Mouse (Mus musculus): ENCODE measurements around the gene Snx33.
"Not testable (repeated sequence)": the region's sequence is repeated elsewhere in the genome, so short reads cannot be mapped to it uniquely, and the experiment has no call there.

Snx33 gene

DNA sequence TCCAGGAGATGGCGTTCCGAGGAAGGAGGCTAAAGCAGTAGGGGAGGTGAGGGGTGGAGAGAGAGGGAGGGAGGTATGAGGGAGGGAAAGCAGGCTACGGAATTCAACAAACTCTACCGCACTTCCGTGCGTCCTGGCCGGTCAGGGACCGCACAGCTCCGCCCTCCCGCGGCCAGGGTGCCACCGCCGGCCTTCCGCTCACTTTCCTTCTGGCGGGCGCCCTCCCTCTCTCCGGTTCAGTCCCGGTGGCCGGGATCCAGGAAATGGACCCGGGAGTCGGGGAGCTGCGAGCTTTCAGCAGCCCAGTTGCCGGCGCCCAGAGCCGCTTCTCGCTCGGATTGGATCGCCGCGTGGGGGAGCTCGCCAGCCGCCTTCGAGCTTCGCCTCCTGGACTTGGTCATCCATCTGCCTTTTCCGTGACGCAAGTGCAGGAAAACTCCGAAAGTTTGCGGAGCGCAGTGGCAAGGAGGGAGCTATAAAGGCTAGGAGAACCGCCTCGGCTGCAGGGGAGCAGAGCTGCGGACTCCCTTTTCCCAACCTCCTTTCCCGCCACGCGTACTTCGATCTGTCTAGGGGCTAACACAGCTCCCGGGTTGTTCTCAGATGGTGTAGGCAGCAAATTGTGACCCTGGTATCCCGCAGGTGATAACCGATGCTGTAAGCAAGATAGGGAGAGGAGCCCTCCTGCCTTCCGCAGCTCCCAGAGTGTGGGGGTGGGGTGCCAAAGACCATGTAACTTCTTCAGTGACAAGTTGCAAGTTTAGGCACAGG is at the start of gene Snx33:
TSS of gene Snx33 (minus strand) at position 331 of the 771 bp plus-strand sequence.
- peak; percentile 82 for DNase-seq (ENCODE audit: low read depth, low spot score)

DNA sequence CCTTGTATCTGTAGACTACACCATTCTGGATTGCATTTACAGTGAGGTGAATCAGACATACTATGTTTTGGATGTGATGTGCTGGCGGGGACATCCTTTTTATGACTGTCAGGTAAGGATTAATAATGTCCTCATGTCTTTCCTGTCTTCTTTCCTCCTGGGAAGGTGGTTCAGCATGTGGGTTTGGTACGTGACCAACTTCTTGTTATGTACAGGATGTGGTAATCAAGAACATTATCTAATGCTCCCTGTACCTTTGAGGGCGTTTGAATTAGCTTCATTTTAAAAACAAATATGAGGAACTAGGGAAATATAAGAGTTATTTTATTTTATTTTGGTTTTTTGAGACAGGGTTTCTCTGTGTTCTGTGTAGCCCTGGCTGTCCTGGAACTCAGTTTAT is 47.0 kb upstream of the Snx33 start:
- DNase-seq (ENCODE audit: low read depth, low spot score) = no peak

DNA sequence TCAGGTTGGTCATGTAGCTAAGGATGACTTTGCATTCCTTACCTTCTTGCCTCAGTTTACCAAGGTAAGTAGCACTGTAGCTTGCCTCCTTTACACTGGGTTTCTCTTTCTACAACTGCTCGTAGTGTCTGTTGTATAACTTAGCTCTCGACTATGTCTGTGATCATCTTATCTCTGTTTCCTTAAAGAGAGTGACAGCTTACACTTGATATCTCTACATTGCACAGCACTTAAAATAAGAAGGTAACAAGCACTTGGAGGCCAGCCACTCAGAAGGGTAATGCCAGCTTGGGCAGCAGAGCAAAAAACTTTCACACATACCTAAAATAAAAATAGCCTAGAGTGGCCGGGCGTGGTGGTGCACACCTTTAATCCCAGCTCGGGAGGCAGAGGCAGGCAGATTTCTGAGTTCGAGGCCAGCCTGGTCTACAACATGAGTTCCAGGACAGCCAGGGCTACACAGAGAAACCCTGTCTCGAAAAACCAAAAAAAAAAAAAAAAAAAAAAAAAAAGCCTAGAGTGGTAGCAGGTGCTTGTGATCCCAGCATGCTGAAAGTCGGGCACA is 45.9 kb upstream of the Snx33 start:
- DNase-seq (ENCODE audit: low read depth, low spot score) = no peak

DNA sequence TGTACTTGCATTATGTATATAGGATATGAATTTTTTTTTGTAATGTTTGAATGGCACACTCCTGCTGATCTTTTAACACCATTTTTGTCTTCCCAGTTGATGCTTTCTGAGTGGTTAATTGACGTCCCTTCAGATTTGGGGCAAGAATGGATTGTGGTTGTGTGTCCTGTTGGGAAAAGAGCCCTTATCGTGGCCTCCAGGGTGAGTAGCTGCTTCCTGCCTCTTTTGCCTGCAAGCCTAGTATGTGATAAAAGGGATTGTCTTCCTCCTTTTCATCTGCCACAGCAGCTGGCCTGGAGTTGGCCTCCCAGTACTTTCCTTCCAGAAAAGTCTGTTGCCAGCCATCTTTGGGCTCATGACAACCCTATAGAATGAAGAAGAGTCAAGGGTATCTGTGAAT is 42.0 kb upstream of the Snx33 start:
- no peak for DNase-seq (ENCODE audit: low read depth, low spot score)

DNA sequence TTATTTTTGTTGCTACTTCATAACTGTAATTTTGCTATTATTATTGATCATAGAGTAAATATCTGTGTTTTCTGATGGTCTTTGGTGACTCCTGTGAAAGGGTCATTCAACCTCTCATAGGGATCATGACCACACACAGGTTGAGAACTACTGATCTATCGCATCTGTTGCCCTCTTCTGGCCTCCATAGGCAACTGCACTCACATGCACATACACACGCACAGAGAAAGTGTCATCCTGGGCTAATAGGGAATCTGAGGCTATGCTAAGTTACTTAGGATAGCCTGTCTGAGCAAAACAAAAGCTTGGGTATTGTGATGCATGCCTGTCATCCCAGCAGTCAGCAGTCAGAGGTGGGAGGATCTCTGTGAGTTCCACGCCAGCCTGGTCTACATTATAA is 33.4 kb upstream of the Snx33 start:
- peak; percentile 75 for DNase-seq (ENCODE audit: low read depth, low spot score)

DNA sequence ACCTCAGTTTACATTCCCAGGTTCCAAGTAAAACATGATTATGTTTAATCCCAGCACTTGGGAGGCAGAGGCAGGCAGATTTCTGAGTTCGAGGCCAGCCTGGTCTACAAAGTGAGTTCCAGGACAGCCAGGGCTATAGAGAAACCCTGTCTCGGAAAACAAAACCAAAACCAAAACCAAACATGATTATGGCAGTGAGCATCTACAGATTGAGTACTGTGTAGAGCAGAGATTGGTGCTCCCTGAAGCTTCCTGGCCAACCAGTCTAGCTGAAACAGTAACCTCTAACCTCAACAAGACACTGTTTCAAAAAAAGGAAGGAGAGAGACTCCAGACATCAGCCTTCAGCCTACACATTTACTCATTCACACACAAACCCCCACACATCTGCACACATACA is 30.5 kb upstream of the Snx33 start:
- DNase-seq (ENCODE audit: low read depth, low spot score) = no peak

DNA sequence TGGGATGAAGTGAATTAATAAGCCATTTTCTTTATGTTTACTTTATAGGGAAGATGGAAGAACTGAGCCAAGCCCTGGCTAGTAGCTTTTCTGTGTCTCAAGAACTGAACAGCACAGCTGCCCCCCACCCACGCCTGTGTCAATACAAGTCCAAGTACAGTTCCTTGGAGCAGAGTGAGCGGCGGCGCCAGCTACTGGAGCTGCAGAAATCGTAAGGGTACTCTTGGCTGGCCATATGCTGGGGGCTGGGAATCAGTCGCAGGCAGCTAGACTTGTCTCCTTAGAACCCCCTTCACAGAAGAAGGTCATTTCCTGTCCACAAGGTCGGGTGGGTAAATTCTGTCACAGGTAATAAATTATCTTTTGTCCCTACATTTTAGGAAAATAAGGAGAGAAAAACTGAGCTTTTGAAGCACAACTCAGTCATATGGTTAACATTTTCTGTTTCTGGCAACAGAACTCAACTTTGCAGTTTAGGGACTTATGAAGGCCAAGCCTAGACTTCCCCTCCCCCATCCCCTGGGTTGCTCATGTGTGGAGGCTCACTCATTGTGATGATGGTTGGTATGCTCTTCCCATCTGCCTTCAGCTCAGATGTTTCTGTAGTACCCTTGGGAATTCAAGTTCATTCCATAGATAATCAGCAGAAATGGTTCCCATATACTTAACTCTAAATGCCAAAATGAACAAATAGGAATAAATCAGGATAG is 28.9 kb upstream of the Snx33 start:
- DNase-seq (ENCODE audit: low read depth, low spot score) = peak; percentile 25

DNA sequence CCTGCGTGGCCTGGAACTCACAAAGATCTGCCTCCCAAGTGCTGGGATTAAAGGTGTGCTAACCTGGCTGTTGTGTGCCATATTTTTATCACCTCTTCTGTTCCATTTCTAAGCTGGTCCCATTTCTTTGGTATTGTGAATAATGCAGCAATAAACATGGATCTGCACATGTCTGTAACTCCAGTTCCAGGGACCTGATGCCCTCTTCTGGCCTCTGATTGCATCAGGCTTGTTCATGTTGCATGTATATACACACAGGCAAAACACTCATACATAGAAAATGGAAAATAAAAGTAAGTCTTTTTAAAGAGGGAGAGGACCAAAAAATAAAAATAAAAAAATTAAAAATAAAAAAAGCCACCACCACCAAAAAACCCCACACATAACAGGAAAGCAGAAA is 25.4 kb upstream of the Snx33 start:
- DNase-seq (ENCODE audit: low read depth, low spot score) = no peak

DNA sequence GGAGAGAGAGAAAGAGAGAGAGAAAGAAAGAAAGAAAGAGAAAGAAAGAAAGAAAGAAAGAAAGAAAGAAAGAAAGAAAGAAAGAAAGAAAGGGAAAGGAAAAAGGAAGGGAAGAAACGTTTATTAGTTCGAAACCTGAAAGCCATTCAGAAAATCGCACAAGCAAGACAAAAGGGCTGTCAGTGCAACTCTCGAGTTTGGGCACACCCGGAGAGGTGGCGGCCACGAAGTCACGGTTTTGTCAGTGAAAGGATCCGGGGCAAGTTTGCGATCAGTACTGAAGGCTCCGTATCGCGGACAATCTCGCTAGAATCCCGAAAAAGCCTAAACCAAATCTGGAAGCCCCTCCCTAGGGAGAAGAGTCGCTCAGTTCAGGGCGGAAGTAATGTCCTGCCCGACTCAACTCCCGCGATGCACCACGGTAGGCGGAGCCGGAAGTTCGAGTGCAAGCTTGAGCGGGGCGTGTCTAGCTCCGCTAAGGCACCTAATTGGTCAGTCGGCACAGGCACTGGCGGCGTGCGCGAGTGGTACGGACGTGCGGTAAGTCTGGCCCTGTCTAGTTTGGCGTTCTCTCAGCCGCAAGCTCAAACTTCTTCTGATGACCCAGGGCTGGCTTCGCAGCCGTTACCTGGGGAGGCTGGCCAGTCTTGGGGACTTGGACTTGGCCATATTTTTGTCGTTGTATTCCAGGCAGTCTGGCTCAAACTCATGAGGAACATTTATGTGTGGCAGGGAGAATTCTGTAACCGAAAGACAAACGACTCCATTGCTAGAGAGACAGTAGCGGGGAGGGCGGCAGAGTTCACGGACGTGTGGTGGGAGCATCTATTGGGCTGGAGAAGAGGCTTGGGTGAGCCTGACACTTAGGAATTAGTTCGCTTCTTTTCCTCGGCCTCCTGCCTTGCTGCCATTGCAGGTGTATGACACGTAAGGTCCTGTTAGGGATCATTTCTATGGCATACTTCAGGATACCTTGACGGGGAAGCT is 22.5 kb upstream of the Snx33 start, which contains the start of gene Snupn:
TSS of gene Snupn (plus strand) at position 465 of the 987 bp plus-strand sequence.
- peak; percentile 100 for DNase-seq (ENCODE audit: low read depth, low spot score)

DNA sequence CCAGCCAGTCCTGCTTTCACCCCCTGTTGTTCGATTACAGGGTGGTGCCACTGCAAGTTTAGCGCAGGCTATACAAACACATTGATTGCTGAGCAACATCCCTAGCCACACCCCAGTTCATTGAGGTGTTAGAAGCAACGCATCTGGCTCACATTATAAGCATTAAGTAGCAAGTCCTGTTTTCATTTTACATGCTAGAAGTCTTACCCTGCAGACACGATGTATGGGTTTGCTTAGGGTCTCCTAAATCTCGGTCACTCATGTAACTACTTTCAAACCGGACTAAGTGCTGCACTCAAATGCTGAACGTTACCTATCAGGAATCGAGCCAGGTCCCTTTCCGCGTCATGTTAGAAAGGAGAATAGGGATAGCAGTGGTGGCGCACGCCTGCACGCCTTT is 21.6 kb upstream of the Snx33 start:
- DNase-seq (ENCODE audit: low read depth, low spot score) = peak; percentile 50

DNA sequence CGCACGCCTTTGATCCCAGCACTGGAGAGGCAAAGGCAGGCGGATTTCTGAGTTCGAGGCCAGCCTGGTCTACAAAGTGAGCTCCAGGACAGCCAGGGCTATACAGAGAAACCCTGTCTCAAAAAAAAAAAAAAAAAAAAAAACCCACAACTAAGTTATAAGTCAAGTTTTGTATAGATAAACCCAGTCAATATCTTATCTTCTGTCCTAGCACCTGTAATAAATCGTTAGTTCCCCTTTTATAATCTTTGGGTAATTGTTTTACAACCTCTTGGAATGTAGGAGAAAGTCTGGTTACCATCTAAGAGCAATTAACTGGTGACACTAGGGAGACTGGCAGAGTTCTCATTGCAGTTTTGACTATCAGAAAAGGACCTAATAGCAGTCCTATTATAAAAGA is 20.5 kb upstream of the Snx33 start:
- not testable (repeated sequence) for DNase-seq (ENCODE audit: low read depth, low spot score)

DNA sequence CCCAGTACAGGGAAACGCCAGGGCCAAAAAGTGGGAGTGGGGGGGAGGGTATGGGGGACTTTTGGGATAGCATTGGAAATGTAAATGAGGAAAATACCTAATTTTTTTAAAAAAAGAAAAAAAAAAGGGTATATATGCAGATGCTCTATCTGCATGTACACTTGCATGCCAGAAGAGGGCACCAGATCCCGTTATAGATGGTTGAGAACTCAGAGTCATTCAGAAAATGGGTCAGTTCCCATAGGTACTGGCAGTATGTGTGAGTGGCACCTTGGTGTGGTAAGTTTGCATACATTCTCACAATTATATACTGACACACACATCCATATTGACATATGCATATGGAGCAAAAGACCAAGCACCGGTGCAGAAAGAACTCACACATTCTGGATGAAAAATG is 19.3 kb upstream of the Snx33 start:
- DNase-seq (ENCODE audit: low read depth, low spot score) = peak; percentile 53

DNA sequence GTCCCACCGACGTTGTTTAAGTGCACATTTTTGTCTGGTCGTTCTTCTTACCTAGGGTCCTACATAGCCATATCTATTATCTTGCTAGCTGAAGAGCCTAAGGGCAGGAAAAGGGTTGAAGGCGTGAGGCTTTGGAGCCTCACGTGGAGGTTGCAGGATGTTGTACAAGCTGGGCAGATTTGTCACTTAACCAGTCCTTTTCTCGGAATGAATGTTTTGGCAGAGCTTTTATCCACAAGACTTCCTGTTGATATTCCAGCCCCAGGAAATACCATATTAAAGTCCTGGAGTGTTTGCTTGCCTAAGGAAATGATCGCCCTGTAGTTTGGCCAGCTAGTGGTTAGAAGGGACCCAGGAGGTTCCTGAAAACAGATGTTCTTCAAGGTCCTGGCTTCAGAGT is 10.2 kb upstream of the Snx33 start:
- DNase-seq (ENCODE audit: low read depth, low spot score) = peak; percentile 31

DNA sequence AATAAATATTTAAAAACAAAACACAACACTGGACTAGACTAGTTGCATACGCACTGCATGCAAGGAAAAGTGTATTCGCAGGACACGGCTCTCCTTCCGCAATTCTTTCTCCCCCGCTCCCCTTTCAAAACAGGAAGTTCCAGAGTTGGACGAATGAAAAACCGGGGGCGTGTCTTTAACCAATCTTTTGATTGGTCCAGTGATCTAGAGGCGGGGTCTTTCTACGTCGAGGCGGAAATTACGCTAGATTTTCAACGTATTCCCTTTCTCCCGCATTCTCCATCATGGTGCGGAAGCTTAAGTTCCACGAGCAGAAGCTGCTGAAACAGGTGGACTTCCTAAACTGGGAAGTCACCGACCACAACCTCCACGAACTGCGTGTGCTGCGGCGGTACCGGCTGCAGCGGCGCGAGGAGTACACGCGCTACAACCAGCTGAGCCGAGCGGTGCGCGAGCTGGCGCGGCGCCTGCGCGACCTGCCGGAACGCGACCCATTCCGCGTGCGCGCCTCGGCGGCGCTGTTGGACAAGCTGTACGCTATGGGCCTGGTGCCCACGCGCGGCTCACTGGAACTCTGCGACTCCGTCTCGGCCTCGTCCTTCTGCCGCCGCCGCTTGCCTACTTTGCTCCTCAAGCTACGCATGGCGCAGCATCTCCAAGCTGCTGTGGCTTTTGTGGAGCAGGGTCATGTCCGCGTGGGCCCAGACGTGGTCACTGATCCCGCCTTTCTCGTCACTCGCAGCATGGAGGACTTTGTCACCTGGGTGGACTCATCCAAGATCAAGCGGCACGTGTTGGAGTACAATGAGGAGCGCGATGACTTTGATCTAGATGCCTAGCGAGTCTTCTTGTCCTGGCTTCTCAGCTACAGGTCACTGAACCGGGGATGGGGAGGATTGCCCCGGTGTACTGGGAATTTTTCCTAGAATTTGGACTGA is 9.3 kb upstream of the Snx33 start, which contains the start of gene Imp3:
TSS of gene Imp3 (plus strand) at position 253 of the 938 bp plus-strand sequence.
- DNase-seq (ENCODE audit: low read depth, low spot score) = peak; percentile 97

DNA sequence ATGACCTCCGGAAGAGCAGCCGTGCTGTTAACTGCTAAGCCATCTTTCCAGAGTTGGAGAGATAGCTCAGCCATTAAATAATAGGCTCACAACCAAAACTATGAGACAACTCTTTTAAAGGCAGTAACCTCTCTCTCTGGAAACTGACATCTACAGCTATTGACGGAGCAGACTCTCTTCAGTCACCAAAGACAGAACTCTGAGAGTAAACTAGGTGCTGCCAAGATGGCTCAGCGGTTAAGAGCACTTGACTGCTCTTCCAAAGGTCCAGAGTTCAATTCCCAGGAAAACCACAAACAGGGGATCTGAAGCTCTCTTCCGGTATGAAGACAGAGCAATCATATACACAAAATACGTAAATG is 8.7 kb upstream of the Snx33 start:
- DNase-seq (ENCODE audit: low read depth, low spot score) = no peak

DNA sequence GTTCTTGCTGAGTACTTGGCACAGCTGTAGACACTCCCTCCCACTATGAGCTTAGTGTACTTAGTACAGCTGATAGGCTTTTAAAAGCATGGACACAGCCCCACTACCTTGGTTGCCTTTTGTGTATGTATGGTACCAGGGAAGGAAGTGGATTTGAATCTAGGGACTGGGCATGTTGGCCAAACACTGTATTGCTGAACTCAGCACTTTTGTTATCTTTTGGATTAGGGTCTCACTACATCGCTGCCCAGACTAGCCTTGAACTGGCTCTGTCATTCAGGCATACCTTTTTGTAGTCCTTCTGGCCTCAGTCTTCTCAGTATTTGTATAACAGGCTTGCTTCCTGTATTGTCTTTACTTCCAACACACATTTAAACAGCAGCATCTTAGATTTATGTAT is 2.4 kb upstream of the Snx33 start:
- no peak for DNase-seq (ENCODE audit: low read depth, low spot score)

DNA sequence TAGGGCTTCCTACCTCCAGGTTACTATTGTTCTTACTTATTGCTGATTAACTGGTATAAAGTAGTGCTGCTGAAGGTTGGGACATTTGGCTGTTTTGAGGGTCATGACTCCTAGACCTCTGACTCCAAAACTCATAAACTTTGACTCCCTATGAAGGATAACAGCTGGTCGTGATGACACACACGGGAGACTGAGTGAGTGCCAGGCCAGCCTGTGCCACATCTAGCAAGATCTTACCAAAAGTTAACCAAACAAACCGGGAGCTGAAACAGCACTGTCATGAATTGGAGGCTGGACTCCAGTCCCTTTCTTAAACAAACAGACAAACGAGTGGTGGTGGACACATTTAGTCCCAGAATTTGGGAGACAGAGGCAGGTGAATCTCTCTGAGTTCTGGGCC is 1.3 kb upstream of the Snx33 start:
- DNase-seq (ENCODE audit: low read depth, low spot score) = no peak

DNA sequence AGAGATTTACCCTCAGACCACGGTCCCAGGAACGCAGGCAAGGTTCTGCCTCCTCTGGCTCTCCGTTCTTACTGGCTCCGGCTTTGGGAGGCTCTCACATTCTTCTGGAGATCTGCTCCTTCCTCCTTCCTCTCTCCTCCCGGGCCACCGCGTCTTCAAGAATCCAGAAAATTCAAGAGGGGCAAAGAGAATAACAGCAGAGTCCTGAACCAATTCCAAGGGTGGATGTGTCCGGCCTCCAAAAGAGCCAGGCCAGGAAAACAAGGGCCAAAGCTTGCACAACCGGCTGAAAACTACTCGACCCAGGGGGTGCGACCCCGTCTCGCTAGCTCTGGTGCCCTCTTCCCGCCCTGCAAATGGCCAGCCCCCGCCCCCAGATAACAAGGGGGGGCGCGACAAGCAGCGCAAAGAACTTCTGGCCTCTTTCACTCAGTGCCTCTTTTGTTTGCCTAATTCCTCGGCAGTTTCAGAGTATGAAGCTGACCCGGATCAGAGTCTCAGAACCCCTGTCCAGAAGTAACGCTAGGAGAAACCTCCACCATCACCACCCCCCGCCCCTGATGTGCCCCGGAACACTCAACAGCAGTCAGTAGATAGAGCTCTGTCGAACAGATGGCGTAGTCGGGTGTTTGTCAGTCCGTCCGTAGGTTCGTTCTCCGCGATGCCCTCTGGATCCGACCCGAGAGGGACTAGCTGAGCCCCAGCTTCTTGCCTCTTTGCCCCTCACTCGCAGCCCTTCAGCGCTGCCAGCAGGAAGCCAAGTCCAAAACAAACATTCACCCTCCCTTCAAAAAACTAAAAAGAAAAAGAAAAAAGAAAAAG is 769 bp downstream of the Snx33 start:
- peak; percentile 43 for DNase-seq (ENCODE audit: low read depth, low spot score)

DNA sequence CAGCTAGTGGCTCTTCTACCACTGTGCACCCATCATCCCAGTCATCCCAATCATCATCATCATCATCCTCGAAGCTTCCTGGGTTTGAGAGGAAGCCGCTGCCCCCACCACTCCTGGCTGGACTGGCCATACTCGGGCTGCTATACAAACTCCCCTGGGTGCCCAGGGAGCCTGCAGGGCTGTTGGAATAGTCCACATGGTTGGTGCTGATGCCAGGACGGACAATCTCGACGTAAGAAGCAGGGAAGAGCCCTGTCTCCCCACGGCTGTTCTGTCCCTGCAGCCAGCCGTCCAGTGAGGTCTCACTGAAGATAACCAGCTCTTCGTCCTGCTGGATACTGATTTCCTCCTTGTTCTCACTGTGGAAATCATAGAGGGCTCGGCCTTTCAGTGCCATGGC is 1.8 kb downstream of the Snx33 start:
- no peak for DNase-seq (ENCODE audit: low read depth, low spot score)

DNA sequence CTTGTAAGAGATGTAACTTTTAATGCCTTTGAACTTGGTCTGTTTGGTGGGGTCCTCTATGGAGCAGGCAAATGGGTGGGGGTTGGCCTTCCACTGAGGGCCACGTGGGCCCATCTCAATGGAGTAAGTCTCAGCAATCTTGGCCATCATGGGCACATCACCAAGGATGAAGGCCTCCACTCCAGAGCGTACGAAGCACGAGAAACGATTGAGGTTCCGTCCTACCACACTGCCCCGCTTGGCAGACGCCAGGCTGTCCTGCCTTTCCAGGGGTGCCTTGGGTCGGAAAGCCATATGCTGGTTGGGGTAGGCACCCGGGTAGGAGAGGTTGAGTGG is 2.2 kb downstream of the Snx33 start:
- DNase-seq (ENCODE audit: low read depth, low spot score) = no peak

All from ZHBTc4 (cell line).